Mouse (Mus musculus) splenic B cell, adult 2 months (primary cell): ENCODE measurements around the gene Lgals1.

ENCODE experiments used
- DNase-seq: peaks from one replicate; pipeline ENCODE4 v3.0.0-alpha.2; 2011; ENCODE audit warnings: low read depth, low spot score
- H3K27me3 ChIP-seq: 2 replicates; pipeline ENCODE4 v1.6.1; 2012; ENCODE audit warnings: mild to moderate bottlenecking, low read length, moderate library complexity, mixed read lengths; ENCODE audit not compliant: control insufficient read depth, poor library complexity, insufficient read depth, severe bottlenecking
- H3K36me3 ChIP-seq: 2 replicates; pipeline ENCODE4 v1.6.1; 2012; ENCODE audit warnings: mild to moderate bottlenecking, low read length, moderate library complexity, mixed read lengths; ENCODE audit not compliant: control insufficient read depth, poor library complexity, insufficient read depth, severe bottlenecking

Gene Lgals1

GRCm38 (mm10) chr15:78899740-78900584 is 26.6 kb upstream of the Lgals1 start, which contains the start of gene Sh3bp1:
Sh3bp1 (plus strand) TSS chr15:78899768.
- Histone ChIP-seq H3K27me3 (no peaks in the 10 kb centered on the region), H3K36me3 (peaks cover 4% of the 10 kb centered on the region)
- DNase-seq = peak; percentile 59

GRCm38 (mm10) chr15:78900585-78901421 is 25.7 kb upstream of the Lgals1 start:
- Histone ChIP-seq H3K27me3 (no peaks in the 10 kb centered on the region), H3K36me3 (peaks cover 4% of the 10 kb centered on the region)
- DNase-seq = no peak

- no peak for DNase-seq
- Histone ChIP-seq H3K27me3 (no peaks in the 10 kb centered on the region), H3K36me3 (peaks cover 6% of the 10 kb centered on the region)
Measured at GRCm38 (mm10) chr15:78901422-78901789, 25.1 kb upstream of the Lgals1 start.

GRCm38 (mm10) chr15:78903243-78903642 is 23.3 kb upstream of the Lgals1 start:
- peaks cover 10% of the 10 kb centered on the region for H3K36me3 ChIP-seq
- no peaks in the 10 kb centered on the region for H3K27me3 ChIP-seq
- DNase-seq = peak; percentile 87

- no peaks in the 10 kb centered on the region for H3K27me3 ChIP-seq
- peaks cover 16% of the 10 kb centered on the region for H3K36me3 ChIP-seq
- DNase-seq = no peak
Measured at GRCm38 (mm10) chr15:78908399-78908798, 18.1 kb upstream of the Lgals1 start.

GRCm38 (mm10) chr15:78908982-78909381 is 17.5 kb upstream of the Lgals1 start:
- H3K27me3 ChIP-seq = no peaks in the 10 kb centered on the region
- H3K36me3 ChIP-seq = peaks cover 16% of the 10 kb centered on the region
- DNase-seq = no peak

- DNase-seq = peak; percentile 64
- Histone ChIP-seq H3K27me3 (no peaks in the 10 kb centered on the region), H3K36me3 (peaks cover 11% of the 10 kb centered on the region)
Measured at GRCm38 (mm10) chr15:78912040-78912439, 14.5 kb upstream of the Lgals1 start.

- H3K27me3 ChIP-seq = no peaks in the 10 kb centered on the region
- DNase-seq = peak; percentile 97
- H3K36me3 ChIP-seq = peaks cover 7% of the 10 kb centered on the region
Measured at GRCm38 (mm10) chr15:78913632-78914090, 12.9 kb upstream of the Lgals1 start, which contains the start of gene Pdxp. Pdxp (plus strand) TSS chr15:78913919.

GRCm38 (mm10) chr15:78914091-78914822 is 12.3 kb upstream of the Lgals1 start:
- DNase-seq = peak; percentile 23
- Histone ChIP-seq H3K27me3 (no peaks in the 10 kb centered on the region), H3K36me3 (peaks cover 7% of the 10 kb centered on the region)

GRCm38 (mm10) chr15:78914823-78915659 is 11.5 kb upstream of the Lgals1 start:
- Histone ChIP-seq H3K27me3 (no peaks in the 10 kb centered on the region), H3K36me3 (peaks cover 3% of the 10 kb centered on the region; the same call in 1 of the 2 replicates)
- no peak for DNase-seq

- DNase-seq = peak; percentile 90
- Histone ChIP-seq H3K27me3 (no peaks in the 10 kb centered on the region), H3K36me3 (no peaks in the 10 kb centered on the region; the same call in 1 of the 2 replicates)
Measured at GRCm38 (mm10) chr15:78915660-78916017, 10.9 kb upstream of the Lgals1 start.

GRCm38 (mm10) chr15:78916052-78916826 is 10.3 kb upstream of the Lgals1 start:
- H3K27me3 ChIP-seq = no peaks in the 10 kb centered on the region
- no peaks in the 10 kb centered on the region; the same call in 1 of the 2 replicates for H3K36me3 ChIP-seq
- no peak for DNase-seq

GRCm38 (mm10) chr15:78918126-78918525 is 8.4 kb upstream of the Lgals1 start:
- Histone ChIP-seq H3K36me3 (peaks cover 2% of the 10 kb centered on the region; the same call in 1 of the 2 replicates), H3K27me3 (no peaks in the 10 kb centered on the region)
- no peak for DNase-seq
